Mouse (Mus musculus): ENCODE measurements around the gene Tbc1d22a.

Gene Tbc1d22a

DNA sequence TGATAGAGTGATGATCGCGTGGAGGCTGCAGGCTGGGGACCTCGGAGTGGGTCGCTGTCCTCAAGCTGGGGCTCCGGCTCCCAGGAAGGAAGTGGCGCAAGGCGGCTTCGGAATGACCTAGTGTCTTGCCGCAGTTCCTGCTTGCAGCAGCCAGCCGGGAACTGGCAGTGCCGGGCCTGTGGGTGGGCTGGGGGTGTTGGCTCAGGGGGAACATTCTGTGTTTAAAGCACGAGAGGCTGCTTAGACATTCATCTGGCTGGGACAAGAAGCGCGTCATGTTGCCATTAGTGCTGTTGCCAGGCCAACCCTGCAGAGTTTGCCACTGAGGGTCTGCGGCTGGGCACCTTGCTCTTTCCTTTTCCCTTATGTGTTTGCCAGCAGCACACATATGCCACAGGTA lies 63.2 kb downstream of the Tbc1d22a start:
- no peak for DNase-seq (ENCODE audit: low spot score in 2 of 2)

DNA sequence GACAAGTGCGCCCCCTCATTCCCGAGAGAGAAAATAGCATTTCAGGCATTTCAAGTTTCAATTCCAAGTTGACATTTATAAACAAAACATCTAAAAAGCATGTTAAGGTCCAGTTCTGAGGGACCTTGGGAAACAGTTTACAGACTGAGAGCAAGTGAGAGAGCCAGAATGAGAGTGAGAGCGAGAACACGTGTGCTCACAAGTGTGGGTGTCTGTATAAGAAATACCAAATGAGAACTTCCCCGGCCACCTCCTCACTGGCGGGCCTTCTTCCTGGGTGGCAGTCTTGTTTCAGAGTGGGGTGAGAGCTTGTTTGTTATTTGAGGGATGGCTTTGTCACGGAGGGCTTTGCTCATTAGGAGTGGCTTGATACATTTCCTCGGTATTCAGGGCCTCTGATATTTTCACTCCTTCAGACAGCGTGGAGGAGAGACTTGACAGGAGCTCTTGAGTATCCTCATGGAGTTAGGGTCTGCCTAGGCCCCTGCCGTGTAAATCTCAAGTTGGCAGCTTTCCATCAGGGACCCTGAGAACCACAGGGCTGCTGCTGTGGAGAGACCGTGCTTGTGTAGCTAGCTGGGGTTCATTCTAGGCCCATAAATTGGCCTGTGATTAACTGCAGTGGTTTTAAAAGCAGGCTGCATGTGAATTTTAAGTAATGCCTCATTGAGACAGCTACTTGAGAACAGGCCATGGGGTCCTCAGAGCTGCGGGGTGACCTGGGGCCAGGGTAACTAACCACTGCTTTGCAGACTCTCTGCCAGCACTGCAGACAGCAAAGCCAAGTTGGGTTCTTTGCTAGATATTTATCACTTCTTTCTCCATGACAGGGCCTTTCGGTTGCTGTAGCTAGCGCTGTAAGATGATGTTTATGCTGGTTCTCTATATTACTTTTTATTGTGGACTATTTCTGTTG lies 65.1 kb downstream of the Tbc1d22a start:
- no peak for DNase-seq (ENCODE audit: low spot score in 2 of 2)

DNA sequence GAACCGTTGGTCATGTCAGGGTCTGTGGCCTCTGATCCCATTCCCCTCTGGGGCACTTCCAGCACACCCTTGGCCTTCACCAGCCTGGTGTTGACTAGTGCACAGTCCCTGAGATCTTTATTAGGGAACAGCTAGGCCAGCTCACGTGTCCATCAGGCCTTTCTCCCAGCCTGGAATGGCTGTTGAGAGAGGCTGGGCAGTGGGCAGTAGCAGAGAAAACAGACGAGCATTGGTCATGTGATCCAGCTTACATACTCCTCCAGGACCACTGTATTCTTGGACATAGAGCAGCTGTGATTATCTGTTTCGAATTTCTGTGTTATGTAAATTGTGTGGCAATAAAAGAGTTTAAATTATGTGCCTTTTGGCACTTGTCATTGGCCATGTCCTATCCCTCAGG lies 65.9 kb downstream of the Tbc1d22a start:
- DNase-seq (ENCODE audit: low spot score in 2 of 2) = no peak

DNA sequence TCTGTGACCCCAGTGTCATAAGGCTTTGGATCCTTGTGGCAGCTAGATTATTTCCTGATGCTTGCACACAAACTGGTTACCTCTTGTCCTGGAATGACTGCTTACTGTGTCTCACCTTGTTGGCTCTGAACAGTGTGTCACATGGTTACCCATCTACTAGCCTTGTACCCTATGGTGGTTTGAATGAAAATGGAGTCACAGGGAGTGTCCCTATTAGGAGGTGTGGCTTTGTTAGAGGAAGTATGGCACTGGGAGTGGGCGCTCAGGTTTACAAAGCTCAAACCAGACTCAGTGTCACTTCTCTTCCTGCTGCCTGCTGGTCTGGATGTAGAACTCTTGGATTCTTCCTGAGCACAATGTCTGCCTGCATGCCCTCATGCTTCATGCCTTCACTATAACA lies 69.0 kb downstream of the Tbc1d22a start:
- no peak for DNase-seq (ENCODE audit: low spot score in 2 of 2)

GRCm38 (mm10) chr15:86285296-86285695 lies 71.0 kb downstream of the Tbc1d22a start:
- DNase-seq (ENCODE audit: low spot score in 2 of 2) = no peak

DNA sequence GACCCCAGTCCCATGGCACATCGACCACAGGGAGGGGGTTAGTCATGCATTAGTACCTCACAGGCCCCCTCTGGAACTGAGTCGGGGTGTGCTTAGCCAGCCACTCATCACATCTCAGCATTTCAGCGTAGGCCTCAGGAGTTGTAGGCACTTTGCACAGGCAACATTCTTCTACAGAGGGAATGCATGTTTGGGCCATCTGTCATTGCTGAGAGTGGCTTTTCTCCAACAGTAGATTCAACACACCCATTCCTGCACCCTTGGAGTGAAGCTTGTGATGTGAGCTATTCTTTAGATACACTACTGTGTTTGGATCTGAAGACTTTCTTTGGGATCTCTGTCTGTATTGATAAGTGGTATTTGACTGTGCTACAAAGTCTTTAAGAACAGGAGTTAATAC lies 75.8 kb downstream of the Tbc1d22a start:
- DNase-seq (ENCODE audit: low spot score in 2 of 2) = no peak

DNA sequence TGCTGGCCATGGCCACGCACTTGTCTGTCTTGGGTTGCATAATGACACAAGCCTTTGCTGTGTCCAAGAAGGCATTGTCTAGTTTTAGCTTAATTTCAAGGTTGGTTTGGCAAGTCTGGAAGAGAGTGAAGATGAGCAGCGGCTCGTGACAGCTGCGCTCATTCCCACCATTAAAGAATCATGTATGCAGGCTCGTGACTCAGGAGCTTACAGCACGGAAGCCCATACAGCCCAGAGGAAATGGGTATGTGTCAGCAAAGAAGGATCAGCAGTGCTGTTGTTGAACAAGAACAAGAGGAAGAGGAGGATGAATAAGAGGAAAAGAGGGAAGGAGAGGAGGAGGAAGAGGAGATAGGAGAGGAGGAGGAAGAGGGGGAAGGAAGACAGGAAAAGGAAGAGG lies 78.0 kb downstream of the Tbc1d22a start:
- DNase-seq (ENCODE audit: low spot score in 2 of 2) = no peak

GRCm38 (mm10) chr15:86294426-86294825 lies 80.2 kb downstream of the Tbc1d22a start:
- DNase-seq (ENCODE audit: low spot score in 2 of 2) = no peak

DNA sequence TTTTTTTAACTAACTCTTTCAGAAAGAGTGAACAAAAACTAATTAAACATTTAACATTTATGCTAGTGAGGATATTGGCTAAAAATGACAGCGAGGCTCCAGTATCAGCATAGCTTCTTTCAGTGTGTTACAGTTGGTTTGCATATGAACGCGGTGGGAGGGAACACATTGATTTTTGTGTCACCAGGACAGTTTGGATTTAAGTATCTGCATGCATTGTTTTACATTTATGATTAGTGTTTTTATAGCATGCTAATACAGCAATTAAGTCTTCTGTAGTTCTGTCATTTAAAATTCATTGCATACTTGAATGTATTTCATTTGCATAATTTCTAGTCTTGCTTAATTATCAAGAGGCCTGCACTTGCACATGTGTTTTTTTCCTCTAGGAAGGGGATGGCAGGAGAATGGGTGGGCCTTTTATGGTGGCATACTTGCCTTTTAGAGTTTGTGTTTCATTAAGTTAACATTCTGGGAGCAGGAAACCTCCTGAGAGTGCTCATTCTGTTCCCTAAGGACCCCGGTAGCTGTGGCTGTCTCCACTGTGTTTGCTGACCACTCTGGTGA lies 81.5 kb downstream of the Tbc1d22a start:
- DNase-seq (ENCODE audit: low spot score in 2 of 2) = no peak

- no peak for DNase-seq (ENCODE audit: low spot score in 2 of 2)
These were observed 83.0 kb downstream of the Tbc1d22a start for GRCm38 (mm10) chr15:86297281-86297680.

GRCm38 (mm10) chr15:86303876-86304275 lies 89.6 kb downstream of the Tbc1d22a start:
- no peak for DNase-seq (ENCODE audit: low spot score in 2 of 2)

DNA sequence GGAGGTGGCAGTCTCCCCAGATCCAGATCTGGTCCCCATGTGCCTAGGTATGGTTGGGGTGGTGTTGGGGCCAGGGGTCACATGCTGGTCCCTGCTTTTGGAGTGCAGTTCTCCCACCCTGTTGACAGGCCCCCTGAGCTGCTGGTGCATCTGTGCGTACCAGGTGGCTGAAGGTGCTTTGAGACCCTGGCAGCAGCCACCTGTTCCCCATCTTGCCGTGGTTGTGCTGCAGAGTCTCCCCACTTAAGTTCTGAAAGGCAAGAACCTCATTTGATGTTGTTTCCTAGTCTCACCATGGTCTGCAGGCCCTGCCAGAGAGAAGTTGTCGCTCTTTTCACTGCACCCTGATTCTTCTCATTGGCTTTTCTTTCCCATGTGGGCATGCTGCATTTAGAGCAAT lies 90.6 kb downstream of the Tbc1d22a start:
- no peak for DNase-seq (ENCODE audit: low spot score in 2 of 2)

- no peak for DNase-seq (ENCODE audit: low spot score in 2 of 2)
These were observed 91.0 kb downstream of the Tbc1d22a start for GRCm38 (mm10) chr15:86305290-86305689.

DNA sequence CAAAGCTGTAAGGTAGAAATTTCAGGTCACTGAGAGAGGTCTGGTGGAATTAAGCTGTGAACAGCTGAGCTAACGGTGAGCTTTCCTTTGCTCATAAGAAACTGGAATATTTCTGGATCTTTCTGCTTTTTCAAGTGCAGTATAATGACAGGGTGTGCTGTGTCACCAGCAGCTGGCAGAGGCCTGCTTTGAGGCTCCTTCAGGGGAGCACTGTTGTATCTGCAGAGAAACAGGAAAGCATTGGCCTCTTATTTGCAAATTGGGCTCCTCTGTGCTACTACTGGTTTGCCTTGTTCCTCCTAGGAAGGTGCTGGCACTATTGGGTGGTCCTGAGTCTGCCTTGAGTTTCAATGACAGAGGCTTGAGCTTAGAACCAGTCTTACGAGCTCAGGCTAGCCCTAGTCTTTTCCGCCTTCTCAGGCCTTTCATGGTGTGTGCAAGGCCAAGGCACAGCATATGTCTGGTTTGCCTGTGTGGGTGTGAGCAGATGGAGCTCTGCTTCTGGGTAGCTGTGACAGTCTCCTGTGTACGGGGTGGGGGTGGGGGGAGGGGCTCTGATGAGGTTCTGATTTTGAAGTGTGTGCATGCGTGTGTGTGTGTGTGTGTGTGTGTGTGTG lies 95.1 kb downstream of the Tbc1d22a start:
- no peak for DNase-seq (ENCODE audit: low spot score in 2 of 2)

GRCm38 (mm10) chr15:86320803-86321510 lies 106.7 kb downstream of the Tbc1d22a start:
- no peak for DNase-seq (ENCODE audit: low spot score in 2 of 2)

DNA sequence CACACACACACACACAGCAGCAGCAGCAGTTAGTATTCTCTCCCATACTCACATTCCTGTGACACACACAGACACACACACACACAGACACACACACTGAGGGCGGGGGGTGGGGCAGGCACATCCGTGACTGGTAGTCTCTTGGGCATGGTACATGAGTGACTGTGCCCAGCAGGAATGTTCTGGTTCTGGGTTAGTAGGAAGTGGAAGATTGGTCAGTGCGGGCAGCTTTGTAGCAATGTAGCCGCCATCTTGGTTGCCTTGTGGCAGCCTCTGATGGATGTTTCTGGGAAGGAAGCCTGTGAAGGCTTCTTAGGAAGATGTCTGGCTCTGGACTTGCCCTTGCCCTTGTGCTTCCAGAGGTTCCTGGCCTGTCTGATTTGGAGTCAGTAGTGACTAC lies 112.1 kb downstream of the Tbc1d22a start:
- DNase-seq (ENCODE audit: low spot score in 2 of 2) = no peak

DNA sequence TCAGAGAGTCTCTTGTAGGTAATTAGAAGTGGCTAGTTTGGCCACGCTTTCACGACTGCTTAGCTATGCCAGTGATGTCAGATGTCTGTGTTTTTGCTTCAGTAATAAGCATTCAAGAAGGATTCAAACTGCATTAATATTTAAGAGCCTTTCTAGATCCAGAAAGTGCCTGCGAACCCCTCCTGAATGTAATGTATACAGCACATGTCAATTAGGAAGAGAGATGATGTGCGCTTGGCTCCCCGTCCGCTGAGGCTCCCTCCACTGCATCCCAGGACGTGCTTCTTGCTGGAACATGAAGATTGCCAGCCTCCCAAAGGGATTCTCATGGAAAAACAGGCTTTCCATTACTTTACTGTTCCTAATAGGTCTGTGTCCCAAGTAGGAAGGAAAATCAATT lies 115.7 kb downstream of the Tbc1d22a start:
- no peak for DNase-seq (ENCODE audit: low spot score in 2 of 2)

DNA sequence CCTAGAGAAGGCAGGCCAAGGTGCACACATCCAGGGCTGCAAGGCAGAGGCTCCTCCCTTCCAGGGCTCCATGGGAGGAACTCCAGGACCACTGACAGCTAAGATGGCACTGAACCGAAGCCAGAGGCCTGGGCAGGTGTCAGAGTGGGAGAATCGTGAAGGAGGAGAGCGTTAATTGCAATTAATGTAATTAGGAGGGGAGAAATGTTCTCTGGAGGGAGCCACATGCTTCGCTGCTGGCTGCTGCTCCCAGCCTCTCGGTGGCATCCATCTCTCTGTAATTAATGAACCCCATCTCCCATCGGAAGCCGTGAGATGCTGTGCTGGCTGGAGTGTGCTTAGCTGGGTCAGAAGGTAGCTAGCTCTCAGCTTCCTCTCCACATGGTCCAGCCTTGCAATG lies 116.2 kb downstream of the Tbc1d22a start:
- no peak for DNase-seq (ENCODE audit: low spot score in 2 of 2)

DNA sequence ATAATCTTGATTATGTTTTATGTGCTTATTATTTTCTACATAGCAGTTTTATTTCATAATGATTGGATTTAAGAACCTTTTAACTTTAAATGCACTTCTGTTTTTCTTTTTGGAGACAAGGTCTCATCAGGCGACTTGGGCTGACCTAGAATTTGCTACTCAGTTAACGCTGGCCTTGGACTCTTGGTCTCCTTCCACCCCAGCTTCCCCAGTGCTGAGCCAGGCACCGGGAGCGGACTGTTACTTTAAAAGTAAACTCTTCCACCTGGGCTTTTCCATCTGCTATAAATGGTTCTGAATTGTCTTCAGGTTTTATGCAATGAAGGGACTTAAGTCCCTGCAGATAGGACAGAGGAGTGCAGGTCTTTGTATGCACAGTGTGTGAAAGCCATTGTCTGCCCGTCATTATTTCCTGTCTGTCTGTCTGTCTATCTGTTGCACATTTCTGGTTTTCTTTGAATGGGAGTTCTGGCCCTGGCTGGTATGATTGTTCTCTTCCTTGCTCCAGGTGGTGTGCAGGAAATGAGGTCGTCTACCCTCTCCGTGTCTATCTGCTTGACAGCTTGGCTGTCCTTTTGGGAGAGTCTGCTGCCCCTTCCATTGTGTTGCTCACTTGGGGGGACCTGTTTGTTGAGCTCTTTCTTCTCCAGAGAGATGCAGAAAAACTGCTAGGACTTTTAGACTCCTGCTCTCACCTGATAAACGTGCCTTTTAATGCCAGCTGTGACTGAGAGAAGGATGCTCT lies 117.4 kb downstream of the Tbc1d22a start:
- no peak for DNase-seq (ENCODE audit: low spot score in 2 of 2)

GRCm38 (mm10) chr15:86333176-86333575 lies 118.9 kb downstream of the Tbc1d22a start:
- no peak for DNase-seq (ENCODE audit: low spot score in 2 of 2)

DNA sequence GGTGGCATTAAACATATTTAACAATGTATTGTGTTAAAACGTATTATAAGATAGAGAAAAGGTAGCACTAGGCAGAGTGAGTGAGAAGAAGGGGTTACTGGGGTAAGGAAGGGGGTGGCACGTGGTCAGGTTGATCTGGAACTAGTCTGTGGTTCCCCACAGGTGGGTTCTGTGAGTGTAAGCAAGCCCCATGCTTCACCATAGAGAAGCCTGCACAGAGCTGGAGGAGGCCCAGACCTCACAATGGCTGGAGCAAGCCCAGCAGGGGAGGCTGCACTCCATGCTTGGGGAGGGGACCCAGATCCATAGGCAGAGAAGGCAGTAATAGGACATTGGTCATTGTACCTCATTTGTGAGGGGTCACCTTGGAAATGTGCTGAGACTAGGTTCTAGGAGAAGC lies 119.3 kb downstream of the Tbc1d22a start:
- no peak for DNase-seq (ENCODE audit: low spot score in 2 of 2)

GRCm38 (mm10) chr15:86334276-86334675 lies 120.0 kb downstream of the Tbc1d22a start:
- no peak for DNase-seq (ENCODE audit: low spot score in 2 of 2)
